9 mouse cellular contexts compared by ENCODE assay signal in genomic region chr8:107389557-107389956, GRCm38 (mm10). TPM values are rescaled to one million over a fixed set of nuclear protein-coding genes. Genes with fewer than 3 reads are reported as not detected.
DNase-seq lines count a peak whose midpoint lies in the region; ATAC-seq and TF ChIP-seq lines count a peak whose summit lies in the region.
"Had no signal": no experiment of that assay in that cellular context is flagged by ENCODE, and none has a peak within 500 bp of the region (broad histone marks: within the 10 kb centered on the region; RNA-seq: fewer than 3 reads in every experiment).

No protein-coding gene starts in this region.

- DNase-seq in layer of hippocampus, adult 2 months (ENCODE audit: low spot score in 2 of 2), result peak; percentile 19 to 46
- no peak for DNase-seq in layer of hippocampus, postnatal 36 days
- DNase-seq in adrenal gland, adult (ENCODE audit: inconsistent age in 2 of 2, low spot score in 1 of 2), result peak; percentile 91 to 98
- peak; percentile 57 for DNase-seq in cerebellum, adult 9-10 months
- DNase-seq in layer of hippocampus, postnatal 10 days (ENCODE audit: low spot score in 2 of 2), result peak; percentile 54 to 66
- no peak for DNase-seq in left cerebral cortex, adult 18-20 months (ENCODE audit: low spot score in 2 of 2)
- DNase-seq in thymus, postnatal 4 days, result no peak

- H3K27ac ChIP-seq in layer of hippocampus, adult 2 months, result no peak overlapping the region

- H3K4me3 ChIP-seq in layer of hippocampus, adult 2 months, result no peak overlapping the region
- H3K4me3 ChIP-seq: megakaryocyte, embryonic 14.5 days had no signal

- no peak for TF ChIP-seq CTCF in layer of hippocampus, adult 2 months (conservative IDR thresholded peaks at IDR 0.05)

- no peak for ATAC-seq in activated CD4-positive, CD25-positive, alpha-beta regulatory T cell, adult 4 months

RNA-seq across cellular contexts. Expression of gene Nqo1, which starts 13.4 kb away (rescaled TPM):
- 1 to 10 TPM; 5.8 to 7.0 TPM for total RNA-seq in layer of hippocampus, adult 2 months (2021)
- total RNA-seq in layer of hippocampus, postnatal 36 days (2021), result 1 to 10 TPM; 5.5 to 6.4 TPM
- total RNA-seq in layer of hippocampus, postnatal 10 days (2021), result 1 to 10 TPM; 2.3 to 3.0 TPM
- 1 to 10 TPM; 2.1 to 4.2 TPM for polyA plus RNA-seq in activated CD4-positive, CD25-positive, alpha-beta regulatory T cell, adult 4 months (2017; shearing (Covaris generic))
- 1 to 10 TPM; 5.3 to 5.6 TPM for total RNA-seq in left cerebral cortex, adult 18-20 months (2021)

RNA-seq across cellular contexts. Expression of gene Nob1, which starts 35.3 kb away (rescaled TPM):
- 10 to 100 TPM; 38.5 to 48.6 TPM for total RNA-seq in layer of hippocampus, adult 2 months (2021)
- 10 to 100 TPM; 39.9 to 47.7 TPM for total RNA-seq in layer of hippocampus, postnatal 36 days (2021)
- 10 to 100 TPM; 36.3 to 36.9 TPM for total RNA-seq in layer of hippocampus, postnatal 10 days (2021)
- 10 to 100 TPM; 56.2 to 62.4 TPM for polyA plus RNA-seq in activated CD4-positive, CD25-positive, alpha-beta regulatory T cell, adult 4 months (2017; shearing (Covaris generic))
- total RNA-seq in left cerebral cortex, adult 18-20 months (2021), result 10 to 100 TPM; 36.3 to 40.2 TPM

RNA-seq across cellular contexts. Expression of gene Wwp2, which starts 46.6 kb away (rescaled TPM):
- 10 to 100 TPM; 37.1 to 38.0 TPM for total RNA-seq in layer of hippocampus, adult 2 months (2021)
- 10 to 100 TPM; 36.7 to 38.8 TPM for total RNA-seq in layer of hippocampus, postnatal 36 days (2021)
- total RNA-seq in layer of hippocampus, postnatal 10 days (2021), result 10 to 100 TPM; 36.1 to 36.7 TPM
- polyA plus RNA-seq in activated CD4-positive, CD25-positive, alpha-beta regulatory T cell, adult 4 months (2017; shearing (Covaris generic)), result 100 to 1,000 TPM in 1 of 2 experiments, 10 to 100 TPM in 1; 82.0 to 116 TPM
- 10 to 100 TPM; 37.2 to 43.0 TPM for total RNA-seq in left cerebral cortex, adult 18-20 months (2021)

Comparison
In these comparisons a context has a peak if more than half of its experiments do, and no peak if none do; other contexts are left out.
1. DNase-seq: peak in layer of hippocampus, adult 2 months (2 of 2), adrenal gland, adult (2 of 2), cerebellum, adult 9-10 months (single experiment) and layer of hippocampus, postnatal 10 days (2 of 2); none in layer of hippocampus, postnatal 36 days (0 of 2), left cerebral cortex, adult 18-20 months (0 of 2) and thymus, postnatal 4 days (single experiment).